Mouse (Mus musculus) embryo, embryonic 11.5 days (tissue): ENCODE data around the gene Shld2.
A peak's percentile ranks its signal among the peaks of the same experiment; 100 is the strongest.
"Not testable (repeated sequence)": the region's sequence is repeated elsewhere in the genome, so short reads cannot be mapped to it uniquely, and the experiment has no call there.

Experiments
- DNase-seq: peaks from one replicate; pipeline ENCODE4 v3.0.0-alpha.2; 2012; ENCODE audit warnings: low read depth, low spot score

The Shld2 gene

GRCm38 (mm10) chr14:34281736-34282269 is 28.5 kb downstream of the Shld2 start:
- no peak for DNase-seq

GRCm38 (mm10) chr14:34280798-34281197 is 29.5 kb downstream of the Shld2 start:
- DNase-seq: no peak

- no peak for DNase-seq
These were observed 30.6 kb downstream of the Shld2 start for GRCm38 (mm10) chr14:34279726-34280125.

GRCm38 (mm10) chr14:34275225-34275624 is 35.1 kb downstream of the Shld2 start:
- DNase-seq: no peak

- DNase-seq: no peak
These were observed 36.2 kb downstream of the Shld2 start for GRCm38 (mm10) chr14:34274141-34274540.

- no peak for DNase-seq
These were observed 37.0 kb downstream of the Shld2 start for GRCm38 (mm10) chr14:34273280-34273679.

GRCm38 (mm10) chr14:34268046-34268445 is 42.2 kb downstream of the Shld2 start:
- no peak for DNase-seq

GRCm38 (mm10) chr14:34258525-34258924 is 51.8 kb downstream of the Shld2 start:
- not testable (repeated sequence) for DNase-seq

- DNase-seq: no peak
These were observed 57.0 kb downstream of the Shld2 start for GRCm38 (mm10) chr14:34253261-34253660.

- DNase-seq: no peak
These were observed 57.7 kb downstream of the Shld2 start for GRCm38 (mm10) chr14:34252470-34253145.

- DNase-seq: no peak
These were observed 69.6 kb downstream of the Shld2 start for GRCm38 (mm10) chr14:34240676-34241075.

- no peak for DNase-seq
These were observed 70.0 kb downstream of the Shld2 start for GRCm38 (mm10) chr14:34240263-34240662.

- peak; percentile 68 for DNase-seq
These were observed 75.5 kb downstream of the Shld2 start for GRCm38 (mm10) chr14:34234630-34235380.

GRCm38 (mm10) chr14:34233846-34234245 is 76.4 kb downstream of the Shld2 start:
- DNase-seq: no peak

- no peak for DNase-seq
These were observed 77.2 kb downstream of the Shld2 start for GRCm38 (mm10) chr14:34232866-34233680.

GRCm38 (mm10) chr14:34232340-34232739 is 78.0 kb downstream of the Shld2 start:
- no peak for DNase-seq

- no peak for DNase-seq
These were observed 81.3 kb downstream of the Shld2 start for GRCm38 (mm10) chr14:34228830-34229506.

GRCm38 (mm10) chr14:34227981-34228380 is 82.3 kb downstream of the Shld2 start:
- no peak for DNase-seq

GRCm38 (mm10) chr14:34226566-34226965 is 83.7 kb downstream of the Shld2 start:
- no peak for DNase-seq

- no peak for DNase-seq
These were observed 84.3 kb downstream of the Shld2 start for GRCm38 (mm10) chr14:34225986-34226385.

- DNase-seq: no peak
These were observed 86.9 kb downstream of the Shld2 start for GRCm38 (mm10) chr14:34223362-34223898.
